Mouse (Mus musculus): ENCODE results near the gene Nipal1. TPM values are rescaled to one million over a fixed set of nuclear protein-coding genes. Genes with fewer than 3 reads are reported as not detected.
A peak's percentile ranks its signal among the peaks of the same experiment; 100 is the strongest.

Nipal1 gene
- polyA plus RNA-seq, 1 experiment from 2014 or later = 5.6 TPM

- Histone ChIP-seq H3K36me3 (ENCODE audit: insufficient read depth, low read length) (no peaks in the 10 kb centered on the region), H3K4me3 (ENCODE audit: low read length) (no peak overlapping the region), H3K9ac (replicated peaks; ENCODE audit: low read length) (no peak overlapping the region), H3K9me3 (ENCODE audit: low read length) (no peaks in the 10 kb centered on the region), H3K4me2 (replicated peaks; ENCODE audit: low read depth, low read length) (no peak overlapping the region), H3K4me1 (ENCODE audit: insufficient read depth, low read length) (no peaks in the 10 kb centered on the region), H3K27me3 (ENCODE audit: insufficient read depth, low read length) (no peaks in the 10 kb centered on the region), H3K27ac (ENCODE audit: low read length) (no peak overlapping the region)
- ATAC-seq (ENCODE audit: low FRiP score, low TSS enrichment) = no peak
- 93% methylated on average over 5 of the region's 5 CpGs for WGBS
Observed at GRCm38 (mm10) chr5:72690516-72690915, 42.9 kb downstream of the Nipal1 start.

DNA sequence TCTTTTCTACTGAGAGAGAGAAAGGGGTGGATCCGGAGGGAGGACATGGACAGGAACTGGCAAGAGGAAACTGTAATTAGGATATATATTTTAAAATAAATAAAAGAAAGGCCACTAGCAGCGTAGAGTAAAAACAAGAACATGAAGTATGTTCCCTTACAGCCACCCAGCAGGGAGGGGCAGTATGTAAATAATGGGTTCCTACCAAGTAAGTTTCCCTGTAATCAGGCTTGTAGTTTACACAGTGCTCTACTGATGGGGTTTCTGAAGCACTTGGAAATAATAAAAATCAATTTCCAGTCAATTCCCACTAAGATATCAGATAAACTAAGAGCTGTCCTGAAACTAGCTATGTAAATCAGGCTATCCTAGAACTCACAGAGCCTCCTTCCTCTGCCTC lies 47.1 kb downstream of the Nipal1 start:
- Histone ChIP-seq H3K27me3 (ENCODE audit: insufficient read depth, low read length) (no peaks in the 10 kb centered on the region), H3K9ac (replicated peaks; ENCODE audit: low read length) (no peak overlapping the region), H3K4me1 (ENCODE audit: insufficient read depth, low read length) (no peaks in the 10 kb centered on the region), H3K36me3 (ENCODE audit: insufficient read depth, low read length) (no peaks in the 10 kb centered on the region), H3K9me3 (ENCODE audit: low read length) (no peaks in the 10 kb centered on the region), H3K4me3 (ENCODE audit: low read length) (no peak overlapping the region), H3K4me2 (replicated peaks; ENCODE audit: low read depth, low read length) (no peak overlapping the region), H3K27ac (ENCODE audit: low read length) (no peak overlapping the region)
- 58% methylated on average over 2 of the region's 2 CpGs for whole genome bisulfite sequencing
- ATAC-seq (ENCODE audit: low FRiP score, low TSS enrichment) = no peak

DNA sequence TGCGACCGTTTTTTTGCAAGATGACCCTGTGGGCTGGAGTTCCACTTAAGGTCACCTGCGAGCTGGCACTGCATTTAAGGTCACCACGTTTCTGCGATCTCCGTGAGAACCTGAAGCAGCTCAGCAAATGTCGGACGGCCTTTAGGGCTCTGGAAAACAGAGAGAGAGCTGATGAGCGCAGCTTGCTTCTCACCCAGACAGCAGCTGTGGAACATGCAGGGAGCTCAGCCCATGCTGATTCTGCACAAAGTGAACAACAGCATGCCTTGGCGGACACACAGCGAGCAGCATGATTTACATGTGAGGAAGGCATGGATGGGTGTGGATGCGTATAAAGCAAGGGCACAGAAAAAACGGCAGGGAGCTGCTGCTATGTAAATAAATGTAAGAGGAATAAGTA lies 48.9 kb downstream of the Nipal1 start:
- 66% methylated on average over 13 of the region's 13 CpGs for WGBS
- Histone ChIP-seq H3K4me2 (replicated peaks; ENCODE audit: low read depth, low read length) (no peak overlapping the region), H3K27me3 (ENCODE audit: insufficient read depth, low read length) (no peaks in the 10 kb centered on the region), H3K27ac (ENCODE audit: low read length) (no peak overlapping the region), H3K9ac (replicated peaks; ENCODE audit: low read length) (no peak overlapping the region), H3K4me3 (ENCODE audit: low read length) (no peak overlapping the region), H3K4me1 (ENCODE audit: insufficient read depth, low read length) (no peaks in the 10 kb centered on the region), H3K9me3 (ENCODE audit: low read length) (no peaks in the 10 kb centered on the region), H3K36me3 (ENCODE audit: insufficient read depth, low read length) (no peaks in the 10 kb centered on the region)
- ATAC-seq (ENCODE audit: low FRiP score, low TSS enrichment) = no peak

DNA sequence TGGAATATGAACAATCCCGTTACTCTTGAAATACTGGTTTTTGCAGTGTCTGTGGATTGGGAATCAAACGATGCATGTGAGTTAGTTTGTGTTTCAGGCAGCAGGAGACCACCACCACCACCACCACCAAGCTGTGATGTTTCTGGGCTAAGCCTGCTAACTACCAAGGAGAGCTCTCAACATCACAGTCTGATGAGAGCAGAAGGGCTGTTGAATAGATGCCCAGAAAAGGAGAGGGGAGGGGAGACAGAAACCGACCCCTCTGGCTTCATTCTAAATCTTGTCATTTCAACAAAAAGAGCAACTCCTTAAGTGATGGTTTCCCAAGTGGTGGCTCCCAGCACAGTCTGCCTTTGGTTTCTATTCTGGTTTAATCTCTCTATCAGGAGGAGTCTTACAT lies 50.7 kb downstream of the Nipal1 start:
- H3K9me3 ChIP-seq (ENCODE audit: low read length) = no peaks in the 10 kb centered on the region
- H3K9ac ChIP-seq (replicated peaks; ENCODE audit: low read length) = no peak overlapping the region
- H3K4me3 ChIP-seq (ENCODE audit: low read length) = no peak overlapping the region
- no peak overlapping the region for H3K27ac ChIP-seq (ENCODE audit: low read length)
- no peaks in the 10 kb centered on the region for H3K36me3 ChIP-seq (ENCODE audit: insufficient read depth, low read length)
- no peaks in the 10 kb centered on the region for H3K4me1 ChIP-seq (ENCODE audit: insufficient read depth, low read length)
- H3K27me3 ChIP-seq (ENCODE audit: insufficient read depth, low read length) = no peaks in the 10 kb centered on the region
- H3K4me2 ChIP-seq (replicated peaks; ENCODE audit: low read depth, low read length) = no peak overlapping the region
- no peak for ATAC-seq (ENCODE audit: low FRiP score, low TSS enrichment)
- 79% methylated on average over 3 of the region's 3 CpGs for WGBS

DNA sequence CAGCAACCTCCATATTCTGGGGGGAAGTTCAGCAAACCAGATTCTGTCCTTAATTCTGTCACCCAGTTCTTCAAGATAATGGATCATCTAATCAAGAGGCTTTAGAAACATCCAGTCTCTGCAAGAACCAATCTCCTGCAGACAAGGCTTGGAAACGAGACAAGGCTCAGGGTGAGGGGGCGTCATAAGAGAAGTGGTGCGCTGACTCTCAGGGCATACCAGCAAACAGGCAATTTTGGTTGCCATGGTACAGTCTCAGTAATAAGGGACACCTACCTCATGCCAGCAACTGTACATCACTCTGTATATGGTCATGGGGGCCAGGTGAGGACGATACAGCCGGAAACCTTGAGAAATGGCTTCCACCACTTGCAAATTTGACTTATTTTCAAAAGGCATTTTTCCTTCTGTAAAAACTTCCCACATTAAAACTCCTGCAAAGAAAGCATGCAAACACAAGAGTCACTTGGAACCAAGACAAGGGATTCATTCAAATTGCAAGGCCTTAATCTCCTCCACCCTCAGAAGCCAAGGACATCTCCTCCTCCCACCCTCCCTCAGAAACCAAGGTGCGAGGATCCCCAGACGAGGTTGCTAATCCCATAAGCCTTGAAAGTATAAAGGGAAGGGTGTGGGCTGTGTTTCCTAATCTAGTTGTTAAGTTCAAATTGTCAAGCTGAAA lies 51.4 kb downstream of the Nipal1 start:
- H3K9ac ChIP-seq (replicated peaks; ENCODE audit: low read length) = no peak overlapping the region
- 72% methylated on average over 7 of the region's 7 CpGs for WGBS
- no peak for ATAC-seq (ENCODE audit: low FRiP score, low TSS enrichment)

DNA sequence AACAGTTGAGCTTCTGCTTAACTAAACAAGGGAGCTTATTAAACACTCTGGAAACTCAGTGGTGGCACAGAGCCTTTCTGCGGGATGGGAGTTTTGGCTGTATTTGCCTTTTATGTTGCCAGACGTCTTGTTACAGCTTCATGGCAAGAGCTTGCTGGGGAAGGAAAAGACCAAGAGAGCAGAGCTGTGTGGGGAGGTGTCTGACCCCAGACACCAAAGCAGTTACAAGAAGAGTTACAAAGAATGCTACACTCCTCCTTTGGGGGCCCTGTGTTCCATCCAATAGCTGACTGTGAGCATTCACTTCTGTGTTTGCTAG lies 51.9 kb downstream of the Nipal1 start:
- Histone ChIP-seq H3K4me3 (ENCODE audit: low read length) (no peak overlapping the region), H3K27me3 (ENCODE audit: insufficient read depth, low read length) (no peaks in the 10 kb centered on the region), H3K36me3 (ENCODE audit: insufficient read depth, low read length) (no peaks in the 10 kb centered on the region), H3K27ac (ENCODE audit: low read length) (no peak overlapping the region), H3K9me3 (ENCODE audit: low read length) (no peaks in the 10 kb centered on the region), H3K9ac (replicated peaks; ENCODE audit: low read length) (no peak overlapping the region), H3K4me1 (ENCODE audit: insufficient read depth, low read length) (no peaks in the 10 kb centered on the region), H3K4me2 (replicated peaks; ENCODE audit: low read depth, low read length) (no peak overlapping the region)
- WGBS = 70% methylated on average over 2 of the region's 2 CpGs
- ATAC-seq (ENCODE audit: low FRiP score, low TSS enrichment) = no peak

More for the DNA sequence above, 51.4 kb downstream of the Nipal1 start:
- no peaks in the 10 kb centered on the region for H3K9me3 ChIP-seq (ENCODE audit: low read length)
- no peaks in the 10 kb centered on the region for H3K36me3 ChIP-seq (ENCODE audit: insufficient read depth, low read length)
- no peaks in the 10 kb centered on the region for H3K27me3 ChIP-seq (ENCODE audit: insufficient read depth, low read length)
- H3K4me2 ChIP-seq (replicated peaks; ENCODE audit: low read depth, low read length) = no peak overlapping the region
- H3K4me3 ChIP-seq (ENCODE audit: low read length) = no peak overlapping the region
- H3K4me1 ChIP-seq (ENCODE audit: insufficient read depth, low read length) = no peaks in the 10 kb centered on the region
- no peak overlapping the region for H3K27ac ChIP-seq (ENCODE audit: low read length)

DNA sequence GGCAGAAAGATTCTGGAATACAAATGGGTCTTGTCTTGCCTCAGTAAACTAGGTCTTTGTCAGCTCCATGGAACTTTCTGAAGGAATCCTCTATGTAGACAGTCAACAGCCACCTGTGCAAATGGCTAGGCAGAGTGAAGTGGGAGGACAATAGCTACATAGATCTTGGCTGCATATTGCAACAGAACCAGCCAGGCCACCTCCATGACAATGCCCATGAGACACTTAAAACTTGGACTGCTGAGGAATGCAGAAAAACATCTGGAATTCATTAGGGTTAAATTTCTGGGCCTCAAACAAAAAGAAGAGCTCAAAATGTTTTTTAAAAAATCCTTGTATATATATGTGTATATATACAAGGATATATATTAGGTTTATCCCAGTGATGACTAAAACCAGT lies 54.6 kb downstream of the Nipal1 start:
- Histone ChIP-seq H3K4me2 (replicated peaks; ENCODE audit: low read depth, low read length) (no peak overlapping the region), H3K9ac (replicated peaks; ENCODE audit: low read length) (no peak overlapping the region), H3K4me3 (ENCODE audit: low read length) (no peak overlapping the region), H3K9me3 (ENCODE audit: low read length) (peaks cover 8% of the 10 kb centered on the region; the same call in 1 of the 2 replicates), H3K4me1 (ENCODE audit: insufficient read depth, low read length) (peaks cover 3% of the 10 kb centered on the region; the same call in 1 of the 2 replicates), H3K36me3 (ENCODE audit: insufficient read depth, low read length) (no peaks in the 10 kb centered on the region), H3K27ac (ENCODE audit: low read length) (no peak overlapping the region), H3K27me3 (ENCODE audit: insufficient read depth, low read length) (no peaks in the 10 kb centered on the region)
- no peak for ATAC-seq (ENCODE audit: low FRiP score, low TSS enrichment)

- peak; percentile 59; the same call in 1 of the 2 replicates for ATAC-seq (ENCODE audit: low FRiP score, low TSS enrichment)
- Histone ChIP-seq H3K9me3 (ENCODE audit: low read length) (peaks cover 8% of the 10 kb centered on the region; the same call in 1 of the 2 replicates), H3K4me2 (replicated peaks; ENCODE audit: low read depth, low read length) (peak overlapping the region; percentile 28), H3K36me3 (ENCODE audit: insufficient read depth, low read length) (no peaks in the 10 kb centered on the region), H3K27me3 (ENCODE audit: insufficient read depth, low read length) (no peaks in the 10 kb centered on the region), H3K9ac (replicated peaks; ENCODE audit: low read length) (no peak overlapping the region), H3K27ac (ENCODE audit: low read length) (no peak overlapping the region), H3K4me1 (ENCODE audit: insufficient read depth, low read length) (peaks cover 3% of the 10 kb centered on the region; the same call in 1 of the 2 replicates), H3K4me3 (ENCODE audit: low read length) (peak overlapping the region; percentile 15)
- WGBS = 30% methylated on average over 10 of the region's 10 CpGs
Observed at GRCm38 (mm10) chr5:72706095-72706494, 58.5 kb downstream of the Nipal1 start.

DNA sequence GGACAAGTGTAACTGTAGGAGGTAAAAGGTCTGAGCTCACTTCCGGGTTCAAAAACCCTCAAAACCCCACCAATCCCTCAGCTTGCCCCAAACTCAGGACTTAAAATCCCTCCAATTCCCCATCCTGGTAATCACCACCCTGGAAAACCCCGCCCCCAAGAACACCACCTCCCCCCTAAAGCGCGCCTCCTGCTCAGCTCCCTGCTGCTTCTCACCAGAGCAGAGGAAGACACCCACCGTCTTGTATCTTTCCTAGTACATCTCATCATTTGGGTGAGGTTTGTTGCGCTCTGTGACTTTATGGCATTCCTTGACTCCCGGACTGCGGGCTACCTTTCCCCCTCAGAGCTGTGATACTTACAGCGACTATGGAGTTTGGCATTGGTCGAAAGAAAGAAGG lies 59.1 kb downstream of the Nipal1 start:
- Histone ChIP-seq H3K4me3 (ENCODE audit: low read length) (peak overlapping the region; percentile 15), H3K9me3 (ENCODE audit: low read length) (peaks cover 8% of the 10 kb centered on the region; the same call in 1 of the 2 replicates), H3K4me2 (replicated peaks; ENCODE audit: low read depth, low read length) (peak overlapping the region; percentile 28), H3K9ac (replicated peaks; ENCODE audit: low read length) (no peak overlapping the region), H3K27me3 (ENCODE audit: insufficient read depth, low read length) (no peaks in the 10 kb centered on the region), H3K27ac (ENCODE audit: low read length) (no peak overlapping the region), H3K36me3 (ENCODE audit: insufficient read depth, low read length) (no peaks in the 10 kb centered on the region), H3K4me1 (ENCODE audit: insufficient read depth, low read length) (peaks cover 3% of the 10 kb centered on the region; the same call in 1 of the 2 replicates)
- 38% methylated on average over 10 of the region's 10 CpGs for WGBS
- ATAC-seq (ENCODE audit: low FRiP score, low TSS enrichment) = peak; percentile 46; the same call in 1 of the 2 replicates

- no peak overlapping the region for H3K4me3 ChIP-seq (ENCODE audit: low read length)
- no peak overlapping the region for H3K27ac ChIP-seq (ENCODE audit: low read length)
- H3K4me2 ChIP-seq (replicated peaks; ENCODE audit: low read depth, low read length) = no peak overlapping the region
- WGBS = 63% methylated on average over 13 of the region's 13 CpGs
- no peak for ATAC-seq (ENCODE audit: low FRiP score, low TSS enrichment)
- H3K9ac ChIP-seq (replicated peaks; ENCODE audit: low read length) = no peak overlapping the region
- H3K27me3 ChIP-seq (ENCODE audit: insufficient read depth, low read length) = no peaks in the 10 kb centered on the region
- H3K4me1 ChIP-seq (ENCODE audit: insufficient read depth, low read length) = peaks cover 3% of the 10 kb centered on the region; the same call in 1 of the 2 replicates
- no peaks in the 10 kb centered on the region for H3K36me3 ChIP-seq (ENCODE audit: insufficient read depth, low read length)
- peaks cover 8% of the 10 kb centered on the region; the same call in 1 of the 2 replicates for H3K9me3 ChIP-seq (ENCODE audit: low read length)
Observed at GRCm38 (mm10) chr5:72709451-72709850, 61.9 kb downstream of the Nipal1 start.
